Mouse (Mus musculus): ENCODE measurements around the gene Tiam2.

- TF ChIP-seq CTCF (IDR thresholded peaks at IDR 0.05; ENCODE audit: low read depth, low read length), result no peak
- TF ChIP-seq POLR2A (IDR thresholded peaks at IDR 0.05; ENCODE audit: borderline replicate concordance, low read depth, low read length), result no peak
These were observed 214.7 kb downstream of the Tiam2 start for GRCm38 (mm10) chr17:3541033-3541432.
